Mouse (Mus musculus) neural tube, embryonic 11.5 days (tissue): Measurements from ENCODE around the gene Scgb1c1. TPM values are rescaled to one million over a fixed set of nuclear protein-coding genes. Genes with fewer than 3 reads are reported as not detected.

Source experiments
- ATAC-seq: fragments of 200-750 bp; cut with Nextera tagmentation; 2 replicates; pipeline ENCODE4 v1.8.0; 2017; ENCODE audit warnings: moderate number of reproducible peaks, mild to moderate bottlenecking, moderate TSS enrichment, moderate library complexity; ENCODE audit not compliant: insufficient read depth, low FRiP score, low TSS enrichment
- DNase-seq: peaks from one replicate; pipeline ENCODE4 v3.0.0-alpha.2; 2015; ENCODE audit warnings: low spot score
- H3K27ac ChIP-seq: fragments of 300-500 bp; sonication (generic); 2 replicates; pipeline ENCODE4 v1.5.1; 2014; ENCODE audit warnings: low read depth, mild to moderate bottlenecking, low read length
- H3K27me3 ChIP-seq: fragments of 300-500 bp; sonication (generic); 2 replicates; pipeline ENCODE4 v1.6.1; 2014; ENCODE audit warnings: mild to moderate bottlenecking, low read length, mixed read lengths; ENCODE audit not compliant: control insufficient read depth, insufficient read depth
- H3K36me3 ChIP-seq: fragments of 300-500 bp; sonication (generic); 2 replicates; pipeline ENCODE4 v1.6.1; 2014; ENCODE audit warnings: mild to moderate bottlenecking, low read length, moderate library complexity, mixed read lengths; ENCODE audit not compliant: control insufficient read depth, insufficient read depth
- H3K4me1 ChIP-seq: fragments of 300-500 bp; sonication (generic); 2 replicates; pipeline ENCODE4 v1.6.1; 2014; ENCODE audit warnings: low read length, mixed read lengths; ENCODE audit not compliant: control insufficient read depth, insufficient read depth
- H3K4me2 ChIP-seq: fragments of 300-500 bp; sonication (generic); 2 replicates; pipeline ENCODE4 v1.6.1; 2014; ENCODE audit warnings: low read depth, mild to moderate bottlenecking, moderate library complexity
- H3K4me3 ChIP-seq: fragments of 300-500 bp; sonication (generic); 2 replicates; pipeline ENCODE4 v1.5.1; 2014; ENCODE audit warnings: low read depth, low read length
- H3K9ac ChIP-seq: fragments of 300-500 bp; sonication (generic); 2 replicates; pipeline ENCODE4 v1.6.1; 2014; ENCODE audit warnings: mild to moderate bottlenecking, low read length
- H3K9me3 ChIP-seq: fragments of 300-500 bp; sonication (generic); 2 replicates; pipeline ENCODE4 v1.6.1; 2016; ENCODE audit warnings: low read length; ENCODE audit not compliant: control insufficient read depth
- WGBS: fragments of 180-500 bp; shearing (Covaris S2); extraction: QIAGEN DNeasy Blood & Tissue Kit; methylation state at CpG from one replicate; pipeline ENCODE4 v1.1.7; 2014; 5-methylcytosine and 5-hydroxymethylcytosine counted together
- polyA plus RNA-seq: library from polyadenylated mRNA; unstranded; fragments of >200 nt; fragmentation: Nextera tagmentation; extraction: Ambion mirVana; gene quantifications from 2 replicates; pipeline ENCODE4 v1.2.1, GENCODE M21; 2014

Gene Scgb1c1
- polyA plus RNA-seq, 1 experiment from 2014 or later = not detected

- Histone ChIP-seq H3K9ac (no peak overlapping the region), H3K36me3 (peaks cover 10% of the 10 kb centered on the region), H3K4me2 (no peak overlapping the region), H3K27ac (no peak overlapping the region), H3K27me3 (no peaks in the 10 kb centered on the region), H3K4me1 (peaks cover 8% of the 10 kb centered on the region), H3K9me3 (no peaks in the 10 kb centered on the region), H3K4me3 (no peak overlapping the region)
- no peak for ATAC-seq
- DNase-seq = no peak
- 99% methylated on average over 4 of the region's 4 CpGs for WGBS
Measured at GRCm38 (mm10) chr7:140851916-140852315, 6.6 kb downstream of the Scgb1c1 start.

- DNase-seq = no peak
- H3K27ac ChIP-seq = no peak overlapping the region
- H3K9ac ChIP-seq = no peak overlapping the region
- 82% methylated on average over 9 of the region's 9 CpGs for WGBS
- peaks cover 15% of the 10 kb centered on the region for H3K4me1 ChIP-seq
- H3K36me3 ChIP-seq = peaks cover 10% of the 10 kb centered on the region
- no peak overlapping the region for H3K4me2 ChIP-seq
- H3K9me3 ChIP-seq = no peaks in the 10 kb centered on the region
- H3K4me3 ChIP-seq = no peak overlapping the region
- no peak for ATAC-seq
- no peaks in the 10 kb centered on the region for H3K27me3 ChIP-seq
Measured at GRCm38 (mm10) chr7:140853386-140853785, 8.0 kb downstream of the Scgb1c1 start.

GRCm38 (mm10) chr7:140854483-140854882 is 9.1 kb downstream of the Scgb1c1 start:
- no peaks in the 10 kb centered on the region for H3K27me3 ChIP-seq
- no peaks in the 10 kb centered on the region for H3K9me3 ChIP-seq
- peaks cover 10% of the 10 kb centered on the region for H3K36me3 ChIP-seq
- WGBS = 93% methylated on average over 18 of the region's 18 CpGs
- no peak overlapping the region for H3K4me2 ChIP-seq
- H3K9ac ChIP-seq = no peak overlapping the region
- H3K27ac ChIP-seq = no peak overlapping the region
- no peak for DNase-seq
- no peak overlapping the region for H3K4me3 ChIP-seq
- peaks cover 21% of the 10 kb centered on the region for H3K4me1 ChIP-seq
- ATAC-seq = no peak

GRCm38 (mm10) chr7:140855181-140855580 is 9.8 kb downstream of the Scgb1c1 start:
- no peak overlapping the region for H3K27ac ChIP-seq
- ATAC-seq (no peak), DNase-seq (no peak)
- peaks cover 10% of the 10 kb centered on the region for H3K36me3 ChIP-seq
- no peaks in the 10 kb centered on the region for H3K27me3 ChIP-seq
- peak overlapping the region; percentile 85 for H3K9ac ChIP-seq
- no peaks in the 10 kb centered on the region for H3K9me3 ChIP-seq
- 78% methylated on average over 9 of the region's 9 CpGs for WGBS
- peak overlapping the region; percentile 99 for H3K4me2 ChIP-seq
- H3K4me3 ChIP-seq = peak overlapping the region; percentile 57
- peaks cover 21% of the 10 kb centered on the region for H3K4me1 ChIP-seq

- DNase-seq (peak; percentile 90), ATAC-seq (peak; percentile 78)
- Histone ChIP-seq H3K36me3 (peaks cover 10% of the 10 kb centered on the region), H3K4me2 (peak within 1 kb of the TSS; percentile 99), H3K27me3 (no peaks in the 10 kb centered on the region), H3K4me1 (peaks cover 21% of the 10 kb centered on the region), H3K9me3 (no peaks in the 10 kb centered on the region), H3K27ac (peak within 1 kb of the TSS; percentile 86), H3K9ac (peak within 1 kb of the TSS; percentile 85), H3K4me3 (peak within 1 kb of the TSS; percentile 57)
- 2% methylated on average over 51 of the region's 51 CpGs for whole genome bisulfite sequencing
Measured at GRCm38 (mm10) chr7:140855860-140856784, 10.8 kb downstream of the Scgb1c1 start, which contains the start of gene Gm45785. Gm45785 (minus strand) TSS chr7:140856331.

GRCm38 (mm10) chr7:140856785-140857549 is 11.6 kb downstream of the Scgb1c1 start, which contains the start of gene Ric8a:
Ric8a (plus strand) TSS chr7:140856957.
- Histone ChIP-seq H3K27ac (peak within 1 kb of the TSS; percentile 86), H3K4me3 (peak within 1 kb of the TSS; percentile 57), H3K4me1 (peaks cover 21% of the 10 kb centered on the region), H3K4me2 (peak within 1 kb of the TSS; percentile 99), H3K27me3 (no peaks in the 10 kb centered on the region), H3K9me3 (no peaks in the 10 kb centered on the region), H3K9ac (peak within 1 kb of the TSS; percentile 85), H3K36me3 (peaks cover 14% of the 10 kb centered on the region)
- under 1% methylated on average over 49 of the region's 50 CpGs for WGBS
- peak; percentile 82 for DNase-seq
- peak; percentile 63 for ATAC-seq

GRCm38 (mm10) chr7:140857550-140858505 is 12.5 kb downstream of the Scgb1c1 start, which contains the start of gene Bet1l:
Bet1l (minus strand) TSS chr7:140857577.
- Histone ChIP-seq H3K36me3 (peaks cover 17% of the 10 kb centered on the region; the same call in 1 of the 2 replicates), H3K4me2 (peak within 1 kb of the TSS; percentile 99), H3K9ac (peak within 1 kb of the TSS; percentile 85), H3K27me3 (no peaks in the 10 kb centered on the region), H3K27ac (peak within 1 kb of the TSS; percentile 86), H3K9me3 (no peaks in the 10 kb centered on the region), H3K4me1 (peaks cover 21% of the 10 kb centered on the region), H3K4me3 (peak within 1 kb of the TSS; percentile 57)
- DNase-seq (no peak), ATAC-seq (peak; percentile 22; the same call in 1 of the 2 replicates)
- WGBS = 43% methylated on average over 40 of the region's 40 CpGs

- Histone ChIP-seq H3K4me2 (peak overlapping the region; percentile 99), H3K36me3 (peaks cover 17% of the 10 kb centered on the region; the same call in 1 of the 2 replicates), H3K4me1 (peaks cover 21% of the 10 kb centered on the region), H3K9ac (peak overlapping the region; percentile 85), H3K9me3 (no peaks in the 10 kb centered on the region), H3K4me3 (peak overlapping the region; percentile 13; the same call in 1 of the 2 replicates), H3K27me3 (no peaks in the 10 kb centered on the region), H3K27ac (no peak overlapping the region)
- WGBS = 97% methylated on average over 8 of the region's 8 CpGs
- ATAC-seq = no peak
- no peak for DNase-seq
Measured at GRCm38 (mm10) chr7:140858746-140859145, 13.4 kb downstream of the Scgb1c1 start.
